Mouse (Mus musculus) MEL (cell line): Measurements from ENCODE around the gene Psme4. TPM values are rescaled to one million over a fixed set of nuclear protein-coding genes. Genes with fewer than 3 reads are reported as not detected.

Source experiments
- DNase-seq: peaks from one replicate; pipeline ENCODE4 v3.0.0; 2011; ENCODE audit warnings: low read depth, low spot score
- H3K27ac ChIP-seq: 2 replicates; pipeline ENCODE4 v1.5.1; 2012; ENCODE audit warnings: low read depth, mild to moderate bottlenecking, control low read depth, low read length, moderate library complexity; ENCODE audit not compliant: control insufficient read depth
- H3K27me3 ChIP-seq, 2 experiments: fragments of 150-350 bp in 1 of 2; sonication (generic) in 1 of 2; 2 replicates each; pipeline ENCODE4 v1.6.1; 2012; ENCODE audit warnings: low read length in 2 of 2, mild to moderate bottlenecking in 2 of 2, improper control_type of control experiment in 1 of 2, moderate library complexity in 1 of 2; ENCODE audit not compliant: insufficient read depth in 2 of 2, control insufficient read depth in 1 of 2
- H3K36me3 ChIP-seq, 2 experiments: 2 replicates each; pipeline ENCODE4 v1.6.1; 2012 to 2014; ENCODE audit warnings: low read length in 2 of 2, improper control_type of control experiment in 1 of 2, inconsistent platforms in 1 of 2, mild to moderate bottlenecking in 1 of 2; ENCODE audit not compliant: insufficient read depth in 2 of 2, control insufficient read depth in 1 of 2
- H3K4me1 ChIP-seq, 2 experiments: fragments of 150-350 bp in 1 of 2; sonication (generic) in 1 of 2; 2 replicates each; pipeline ENCODE4 v1.6.1; 2012; ENCODE audit warnings: low read length in 2 of 2, improper control_type of control experiment in 1 of 2, mild to moderate bottlenecking in 1 of 2; ENCODE audit not compliant: insufficient read depth in 2 of 2, control insufficient read depth in 1 of 2
- H3K4me3 ChIP-seq, 2 experiments: fragments of 150-350 bp in 1 of 2; sonication (generic) in 1 of 2; 2 replicates each; pipeline ENCODE4 v1.5.1; 2012; ENCODE audit warnings: low read depth in 2 of 2, low read length in 2 of 2, mild to moderate bottlenecking in 2 of 2, moderate library complexity in 2 of 2, control low read depth in 1 of 2, improper control_type of control experiment in 1 of 2; ENCODE audit not compliant: control insufficient read depth in 1 of 2, insufficient read depth in 1 of 2
- H3K79me2 ChIP-seq: 2 replicates; pipeline ENCODE4 v1.6.1; 2012; ENCODE audit warnings: mild to moderate bottlenecking, low read length, moderate library complexity; ENCODE audit not compliant: control insufficient read depth, poor library complexity, insufficient read depth
- H3K9ac ChIP-seq: 2 replicates; pipeline ENCODE4 v1.6.1; 2012; ENCODE audit warnings: low read depth, mild to moderate bottlenecking, control low read depth, low read length, moderate library complexity; ENCODE audit not compliant: control insufficient read depth, poor library complexity, severe bottlenecking
- H3K9me3 ChIP-seq: fragments of 150-350 bp; sonication (generic); replicated peaks from 2 replicates; pipeline ENCODE4 v1.6.1; 2012; ENCODE audit warnings: mild to moderate bottlenecking, low read length, improper control_type of control experiment, moderate library complexity; ENCODE audit not compliant: insufficient read depth
- BHLHE40 ChIP-seq: IDR thresholded peaks from 2 replicates; pipeline ENCODE4 v1.6.1; 2012; ENCODE audit warnings: low read depth, mild to moderate bottlenecking, inconsistent platforms, low read length, improper control_type of control experiment, borderline replicate concordance
- CHD2 ChIP-seq: IDR thresholded peaks from 2 replicates; pipeline ENCODE4 v1.6.1; 2011; ENCODE audit warnings: low read length, improper control_type of control experiment
- E2F4 ChIP-seq: IDR thresholded peaks from 2 replicates; pipeline ENCODE4 v1.6.1; 2011; ENCODE audit warnings: low read depth, low read length, improper control_type of control experiment, borderline replicate concordance
- ETS1 ChIP-seq: IDR thresholded peaks from 2 replicates; pipeline ENCODE4 v1.6.1; 2012; ENCODE audit warnings: low read depth, mild to moderate bottlenecking, inconsistent platforms, low read length, improper control_type of control experiment, moderate library complexity
- GABPA ChIP-seq: IDR thresholded peaks from 2 replicates; pipeline ENCODE4 v1.6.1; 2012; ENCODE audit warnings: low read depth, mild to moderate bottlenecking, inconsistent platforms, low read length, improper control_type of control experiment, moderate library complexity
- KAT2A ChIP-seq: conservative IDR thresholded peaks from 2 replicates; pipeline ENCODE4 v1.6.1; 2012; ENCODE audit warnings: low read depth, low read length, improper control_type of control experiment, inconsistent platforms
- MAFK ChIP-seq: IDR thresholded peaks from 2 replicates; pipeline ENCODE4 v1.6.1; 2011; ENCODE audit warnings: low read depth, mild to moderate bottlenecking, low read length, improper control_type of control experiment, borderline replicate concordance
- MAZ ChIP-seq: IDR thresholded peaks from 2 replicates; pipeline ENCODE4 v1.6.1; 2012; ENCODE audit warnings: low read depth, mild to moderate bottlenecking, inconsistent platforms, low read length, improper control_type of control experiment
- NELFE ChIP-seq: IDR thresholded peaks from 2 replicates; pipeline ENCODE4 v1.6.1; 2011; ENCODE audit warnings: low read depth, low read length, improper control_type of control experiment
- NRF1 ChIP-seq: IDR thresholded peaks from 2 replicates; pipeline ENCODE4 v1.6.1; 2014; ENCODE audit warnings: low read depth, mild to moderate bottlenecking, inconsistent platforms, low read length, improper control_type of control experiment, moderate library complexity; ENCODE audit not compliant: poor library complexity, insufficient read depth, severe bottlenecking
- POLR2AphosphoS2 ChIP-seq: IDR thresholded peaks from 2 replicates; pipeline ENCODE4 v1.6.1; 2011; ENCODE audit warnings: low read length, improper control_type of control experiment
- POLR2AphosphoS5 ChIP-seq: IDR thresholded peaks from 2 replicates; pipeline ENCODE4 v1.6.1; 2012; ENCODE audit warnings: low read depth, borderline replicate concordance, mild to moderate bottlenecking, inconsistent platforms, low read length, moderate library complexity, mixed read lengths
- RAD21 ChIP-seq: IDR thresholded peaks from 2 replicates; pipeline ENCODE4 v1.6.1; 2011; ENCODE audit warnings: mild to moderate bottlenecking, low read depth, low read length, improper control_type of control experiment
- SMC3 ChIP-seq: IDR thresholded peaks from 2 replicates; pipeline ENCODE4 v1.6.1; 2011; ENCODE audit warnings: low read depth, low read length, improper control_type of control experiment
- TAL1 ChIP-seq: IDR thresholded peaks from 2 replicates; pipeline ENCODE4 v1.6.1; 2012; ENCODE audit warnings: mild to moderate bottlenecking, inconsistent platforms, low read length, moderate library complexity, mixed read lengths
- TCF12 ChIP-seq: IDR thresholded peaks from 2 replicates; pipeline ENCODE4 v1.6.1; 2014; ENCODE audit warnings: low read depth, mild to moderate bottlenecking, inconsistent platforms, low read length, improper control_type of control experiment, moderate library complexity
- USF2 ChIP-seq, 2 experiments: IDR thresholded peaks; 2 replicates each; pipeline ENCODE4 v1.6.1; 2011 to 2012; ENCODE audit warnings: improper control_type of control experiment in 2 of 2, low read length in 2 of 2, borderline replicate concordance in 1 of 2, inconsistent platforms in 1 of 2, low read depth in 1 of 2, mild to moderate bottlenecking in 1 of 2; ENCODE audit not compliant: insufficient read depth in 1 of 2
- ZKSCAN1 ChIP-seq: IDR thresholded peaks from 2 replicates; pipeline ENCODE4 v1.6.1; 2012; ENCODE audit warnings: low read depth, mild to moderate bottlenecking, inconsistent platforms, low read length, improper control_type of control experiment, moderate library complexity
- ZNF384 ChIP-seq: IDR thresholded peaks from 2 replicates; pipeline ENCODE4 v1.6.1; 2012; ENCODE audit warnings: low read depth, mild to moderate bottlenecking, inconsistent platforms, low read length, improper control_type of control experiment
- polyA plus RNA-seq, 2 experiments: library from polyadenylated mRNA; stranded (reverse) in 1 of 2; unstranded in 1 of 2; fragments of >175 nt in 1 of 2; fragments of >200 nt in 1 of 2; gene quantifications; 2 replicates each; pipeline versions ENCODE4 v1.2.1 to v1.2.4; 2012; ENCODE audit warnings: low replicate concordance in 2 of 2, low read depth in 1 of 2; ENCODE audit not compliant: insufficient read length in 2 of 2, insufficient read depth in 1 of 2, missing spikeins in 1 of 2
- total RNA-seq: library from RNA; depleted of rRNA; stranded (reverse); fragments of 300-350 nt; gene quantifications from 2 replicates; pipeline ENCODE4 v1.2.3, GENCODE M21; 2012

Gene Psme4
- total and polyA plus RNA-seq, 3 experiments, result 42.5 to 96.4 (median 45.6) TPM

GRCm38 (mm10) chr11:30723438-30723837 lies 48.1 kb upstream of the Psme4 start:
- DNase-seq, result no peak
- Histone ChIP-seq H3K27me3 (0 out of 4 replicates have a peak, but pooled peaks cover 0 to 1% of the 10 kb centered on the region in 2 experiments), H3K4me3 (no peak overlapping the region), H3K9me3 (no peaks in the 10 kb centered on the region), H3K27ac (no peak overlapping the region), H3K36me3 (no peaks in the 10 kb centered on the region), H3K79me2 (no peaks in the 10 kb centered on the region), H3K4me1 (no peaks in the 10 kb centered on the region), H3K9ac (no peak overlapping the region)
- no peak for TF ChIP-seq POLR2AphosphoS2
- no peak for TF ChIP-seq BHLHE40
- no peak for TF ChIP-seq MAZ
- no peak for TF ChIP-seq RAD21
- no peak for TF ChIP-seq ZKSCAN1
- TF ChIP-seq NELFE, result no peak

DNA sequence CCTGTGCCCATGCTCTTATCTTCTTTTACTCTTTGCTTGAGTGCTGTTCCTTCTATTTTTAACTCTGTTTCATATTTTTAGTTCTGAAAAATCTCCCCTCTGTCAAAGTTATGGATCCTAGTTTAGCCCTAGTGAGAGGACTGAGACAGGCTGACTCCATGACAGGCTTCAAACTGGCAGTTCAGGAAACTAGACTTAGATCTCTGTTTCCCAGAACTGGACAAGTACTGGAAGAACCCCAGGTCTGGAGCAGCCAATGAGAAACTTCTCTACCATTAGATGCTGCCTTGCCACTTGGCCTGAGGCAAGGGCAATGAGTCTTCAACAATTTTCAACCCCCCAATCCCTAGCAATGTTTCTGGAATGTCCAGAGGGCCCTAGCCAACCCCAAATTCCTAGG lies 40.8 kb upstream of the Psme4 start:
- no peaks in the 10 kb centered on the region for H3K9me3 ChIP-seq
- H3K27me3 ChIP-seq, result no peaks in the 10 kb centered on the region
- no peaks in the 10 kb centered on the region for H3K36me3 ChIP-seq
- H3K4me1 ChIP-seq, result no peaks in the 10 kb centered on the region
- no peak for DNase-seq
- no peak overlapping the region for H3K9ac ChIP-seq
- no peak for TF ChIP-seq SMC3
- no peak overlapping the region for H3K4me3 ChIP-seq
- H3K79me2 ChIP-seq, result no peaks in the 10 kb centered on the region
- no peak overlapping the region for H3K27ac ChIP-seq

DNA sequence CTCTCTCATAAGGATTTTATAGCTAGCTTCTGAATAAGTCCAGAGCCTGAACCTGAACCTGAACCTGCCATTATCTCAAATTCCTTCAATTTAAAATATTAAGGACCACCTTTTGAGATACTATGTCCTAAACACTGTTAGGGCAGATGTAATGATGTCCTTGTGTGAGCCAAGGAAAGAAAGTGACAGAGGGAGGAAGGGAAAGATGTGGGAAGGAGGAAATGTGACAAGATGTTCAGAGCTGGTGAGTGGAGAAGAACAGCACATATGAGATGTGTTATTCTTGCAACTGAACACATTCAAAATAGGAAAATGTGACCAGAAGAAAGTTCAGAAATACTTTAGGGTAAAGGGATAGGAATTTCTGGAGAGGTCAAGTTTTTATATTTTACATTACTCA lies 38.1 kb upstream of the Psme4 start:
- no peak for DNase-seq
- TF ChIP-seq RAD21 (no peak), NRF1 (no peak), ETS1 (no peak)
- Histone ChIP-seq H3K9me3 (no peaks in the 10 kb centered on the region), H3K27me3 (no peaks in the 10 kb centered on the region), H3K36me3 (no peaks in the 10 kb centered on the region), H3K4me3 (no peak overlapping the region), H3K9ac (no peak overlapping the region), H3K4me1 (no peaks in the 10 kb centered on the region), H3K79me2 (no peaks in the 10 kb centered on the region), H3K27ac (no peak overlapping the region)

DNA sequence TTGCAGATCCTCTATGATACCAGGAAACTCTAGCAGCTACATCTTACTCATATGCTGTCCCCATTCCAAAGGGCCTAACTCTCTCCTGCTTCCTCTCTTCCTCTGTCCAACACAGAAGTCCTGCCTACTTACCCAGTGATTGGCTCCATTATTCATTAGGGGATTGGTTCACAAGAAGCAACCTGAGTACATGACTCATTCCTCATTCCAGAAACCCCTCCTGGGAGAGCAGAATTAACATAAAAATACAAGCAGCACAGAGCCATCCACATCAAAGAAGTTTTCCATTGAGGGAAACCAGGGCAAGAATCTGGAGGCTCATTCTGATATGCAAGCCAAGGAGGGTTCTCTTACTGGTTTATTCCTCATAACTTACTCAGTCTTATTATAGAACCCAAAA lies 27.5 kb upstream of the Psme4 start:
- no peak overlapping the region for H3K4me3 ChIP-seq
- no peaks in the 10 kb centered on the region for H3K9me3 ChIP-seq
- no peak overlapping the region for H3K27ac ChIP-seq
- TF ChIP-seq TCF12, result no peak
- no peak for TF ChIP-seq ZNF384
- TF ChIP-seq KAT2A, result no peak
- no peak for TF ChIP-seq GABPA
- TF ChIP-seq BHLHE40, result no peak
- no peak for TF ChIP-seq E2F4
- no peak for TF ChIP-seq MAFK
- no peak for TF ChIP-seq POLR2AphosphoS5
- TF ChIP-seq ETS1, result no peak
- TF ChIP-seq USF2 (IDR thresholded peaks at IDR 0.05; ENCODE audit: borderline replicate concordance in 1 of 2, insufficient read depth in 1 of 2, low read depth in 1 of 2, low read length in 2 of 2), result no peak
- TF ChIP-seq TAL1, result no peak
- no peak for TF ChIP-seq NRF1
- TF ChIP-seq CHD2, result no peak
- DNase-seq, result no peak
- H3K36me3 ChIP-seq, result no peaks in the 10 kb centered on the region
- H3K79me2 ChIP-seq, result no peaks in the 10 kb centered on the region
- no peaks in the 10 kb centered on the region for H3K4me1 ChIP-seq
- no peak overlapping the region for H3K9ac ChIP-seq
- H3K27me3 ChIP-seq, result no peaks in the 10 kb centered on the region
